Mouse (Mus musculus): ENCODE results near the gene Hapln2. TPM values are rescaled to one million over a fixed set of nuclear protein-coding genes. Genes with fewer than 3 reads are reported as not detected.

Gene Hapln2
- polyA plus RNA-seq, 2 experiments: not detected

- TF ChIP-seq CTCF (IDR thresholded peaks at IDR 0.05; ENCODE audit: low read depth) (no peak), EP300 (IDR thresholded peaks at IDR 0.05; ENCODE audit: low read depth) (no peak)
- H3K4me3 ChIP-seq (ENCODE audit: insufficient read depth in 1 of 2, low read depth in 2 of 2, low read length in 2 of 2): no peak overlapping the region
These were observed 8.3 kb upstream of the Hapln2 start for GRCm38 (mm10) chr3:88035561-88036293.

DNA sequence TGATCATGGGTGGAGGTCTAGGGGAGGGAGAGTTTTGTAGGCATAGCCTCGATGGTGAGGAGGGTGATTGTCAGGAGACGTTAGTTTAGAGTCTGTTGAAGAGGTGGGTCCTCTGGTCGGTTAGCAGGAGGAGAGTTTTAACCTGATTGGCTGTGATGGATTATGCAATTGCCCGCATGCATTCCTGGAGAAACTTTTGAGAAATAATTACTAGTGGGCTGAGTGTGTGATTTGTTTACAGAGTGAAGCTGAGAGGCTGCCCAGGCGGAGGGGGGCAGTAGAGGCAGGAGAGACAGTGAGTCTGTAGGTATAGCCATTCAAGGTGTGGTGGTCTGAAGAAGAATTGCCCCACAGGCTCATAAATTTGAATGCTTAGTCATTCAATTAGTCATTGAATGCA lies 6.1 kb upstream of the Hapln2 start:
- Histone ChIP-seq H3K9me3 (ENCODE audit: control insufficient read depth, low read length) (no peaks in the 10 kb centered on the region), H3K4me1 (replicated peaks; ENCODE audit: control insufficient read depth in 2 of 2, insufficient read depth in 2 of 2, low read length in 1 of 2) (no peaks in the 10 kb centered on the region), H3K27me3 (ENCODE audit: control insufficient read depth, insufficient read depth, low read length) (peaks cover 10% of the 10 kb centered on the region), H3K9ac (replicated peaks) (no peak overlapping the region), H3K4me3 (ENCODE audit: insufficient read depth in 1 of 2, low read depth in 2 of 2, low read length in 2 of 2) (no peak overlapping the region), H3K4me2 (ENCODE audit: low read depth) (no peak overlapping the region), H3K36me3 (replicated peaks; ENCODE audit: control insufficient read depth, insufficient read depth, low read depth) (no peaks in the 10 kb centered on the region), H3K27ac (no peak overlapping the region)
- TF ChIP-seq CTCF (IDR thresholded peaks at IDR 0.05; ENCODE audit: low read depth) (no peak), EP300 (IDR thresholded peaks at IDR 0.05; ENCODE audit: low read depth) (no peak)
- ATAC-seq (ENCODE audit: insufficient read depth) (no peak), DNase-seq (ENCODE audit: low read depth in 3 of 3, low spot score in 3 of 3) (no peak)
- WGBS (ENCODE audit: insufficient replicate concordance): 38% methylated on average over 5 of the region's 5 CpGs

More at GRCm38 (mm10) chr3:88035561-88036293, 8.3 kb upstream of the Hapln2 start:
- H3K4me2 ChIP-seq (ENCODE audit: low read depth): no peak overlapping the region
- H3K27ac ChIP-seq: no peak overlapping the region
- no peaks in the 10 kb centered on the region for H3K36me3 ChIP-seq (replicated peaks; ENCODE audit: control insufficient read depth, insufficient read depth, low read depth)
- H3K9ac ChIP-seq (replicated peaks): no peak overlapping the region
- H3K9me3 ChIP-seq (ENCODE audit: control insufficient read depth, low read length): no peaks in the 10 kb centered on the region
- H3K4me1 ChIP-seq (replicated peaks; ENCODE audit: control insufficient read depth in 2 of 2, insufficient read depth in 2 of 2, low read length in 1 of 2): no peaks in the 10 kb centered on the region
- H3K27me3 ChIP-seq (ENCODE audit: control insufficient read depth, insufficient read depth, low read length): peaks cover 9% of the 10 kb centered on the region
- DNase-seq (ENCODE audit: low read depth in 3 of 3, low spot score in 3 of 3) (no peak), ATAC-seq (ENCODE audit: insufficient read depth) (no peak)
- 35% methylated on average over 1 of the region's 1 CpGs for WGBS (ENCODE audit: insufficient replicate concordance)

DNA sequence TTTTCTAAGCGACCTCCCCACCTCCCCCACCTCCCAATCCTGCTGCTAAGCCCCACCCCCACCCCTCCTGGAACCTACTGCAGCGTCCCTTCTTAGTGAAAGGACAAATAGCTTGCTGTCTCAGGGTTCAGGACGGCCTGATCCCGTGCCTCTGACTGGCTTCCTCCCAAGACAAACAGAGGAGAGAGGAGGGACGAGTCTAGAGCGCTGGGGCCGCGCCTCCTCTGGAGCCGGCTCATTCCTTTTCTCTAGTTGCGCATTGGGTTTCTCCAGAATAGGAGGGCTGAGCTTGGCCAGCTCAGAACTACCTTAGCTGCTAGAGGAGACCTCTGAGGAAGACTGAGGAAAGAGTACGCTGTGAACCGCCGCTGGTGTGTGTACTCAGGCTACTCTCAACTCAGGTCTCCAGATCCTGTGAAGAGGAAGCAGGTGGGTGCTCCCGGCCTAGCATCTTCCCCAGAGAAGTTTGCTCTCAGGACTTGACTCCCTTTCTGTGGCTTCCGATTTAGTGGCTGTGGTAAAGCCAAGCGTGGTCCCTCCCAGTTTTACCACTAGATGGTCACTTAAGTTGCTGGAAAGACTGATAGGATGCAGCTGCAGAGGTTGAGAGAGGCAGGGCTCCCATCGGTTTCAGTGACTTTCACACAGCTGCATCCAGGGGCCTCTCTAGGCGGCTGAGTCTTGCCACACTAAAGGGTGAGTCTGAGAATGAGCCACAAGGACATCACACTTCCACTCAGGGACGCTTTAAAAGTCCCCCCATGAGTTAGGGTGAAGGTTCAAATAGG lies 3.4 kb upstream of the Hapln2 start:
- H3K4me3 ChIP-seq (ENCODE audit: insufficient read depth in 1 of 2, low read depth in 2 of 2, low read length in 2 of 2): no peak overlapping the region
- no peak for DNase-seq (ENCODE audit: low read depth in 3 of 3, low spot score in 3 of 3)
- WGBS (ENCODE audit: insufficient replicate concordance): 15% methylated on average over 19 of the region's 19 CpGs
- peaks cover 12% of the 10 kb centered on the region for H3K27me3 ChIP-seq (ENCODE audit: control insufficient read depth, insufficient read depth, low read length)
- no peaks in the 10 kb centered on the region; the same call in 1 of the 2 replicates for H3K9me3 ChIP-seq (ENCODE audit: control insufficient read depth, low read length)
- TF ChIP-seq CTCF (IDR thresholded peaks at IDR 0.05; ENCODE audit: low read depth): no peak
- TF ChIP-seq EP300 (IDR thresholded peaks at IDR 0.05; ENCODE audit: low read depth): no peak
- H3K4me1 ChIP-seq (replicated peaks; ENCODE audit: control insufficient read depth in 2 of 2, insufficient read depth in 2 of 2, low read length in 1 of 2): no peaks in the 10 kb centered on the region
- H3K27ac ChIP-seq: no peak overlapping the region
- no peaks in the 10 kb centered on the region for H3K36me3 ChIP-seq (replicated peaks; ENCODE audit: control insufficient read depth, insufficient read depth, low read depth)
- H3K9ac ChIP-seq (replicated peaks): no peak overlapping the region
- no peak for ATAC-seq (ENCODE audit: insufficient read depth)
- no peak overlapping the region for H3K4me2 ChIP-seq (ENCODE audit: low read depth)

GRCm38 (mm10) chr3:88026823-88027222 lies 560 bp downstream of the Hapln2 start:
- DNase-seq (ENCODE audit: low read depth in 3 of 3, low spot score in 3 of 3) (no peak), ATAC-seq (ENCODE audit: insufficient read depth) (no peak)
- WGBS (ENCODE audit: insufficient replicate concordance): 48% methylated on average over 7 of the region's 7 CpGs
- H3K36me3 ChIP-seq (replicated peaks; ENCODE audit: control insufficient read depth, insufficient read depth, low read depth): no peaks in the 10 kb centered on the region
- no peaks in the 10 kb centered on the region for H3K4me1 ChIP-seq (replicated peaks; ENCODE audit: control insufficient read depth in 2 of 2, insufficient read depth in 2 of 2, low read length in 1 of 2)
- no peaks in the 10 kb centered on the region; the same call in 1 of the 2 replicates for H3K9me3 ChIP-seq (ENCODE audit: control insufficient read depth, low read length)
- peaks cover 50% of the 10 kb centered on the region for H3K27me3 ChIP-seq (ENCODE audit: control insufficient read depth, insufficient read depth, low read length)
- no peak overlapping the region for H3K9ac ChIP-seq (replicated peaks)
- H3K4me2 ChIP-seq (ENCODE audit: low read depth): no peak overlapping the region
- no peak for TF ChIP-seq EP300 (IDR thresholded peaks at IDR 0.05; ENCODE audit: low read depth)
- no peak for TF ChIP-seq CTCF (IDR thresholded peaks at IDR 0.05; ENCODE audit: low read depth)
- no peak overlapping the region for H3K27ac ChIP-seq
- H3K4me3 ChIP-seq (ENCODE audit: insufficient read depth in 1 of 2, low read depth in 2 of 2, low read length in 2 of 2): no peak overlapping the region
